Mouse (Mus musculus) kidney, embryonic 15.5 days (tissue): ENCODE measurements around the gene Foxf1. TPM values are rescaled to one million over a fixed set of nuclear protein-coding genes. Genes with fewer than 3 reads are reported as not detected.

Source experiments
- ATAC-seq: fragments of 200-750 bp; cut with Nextera tagmentation; replicated peaks from 2 replicates; pipeline ENCODE4 v1.8.0; 2017; ENCODE audit warnings: moderate TSS enrichment; ENCODE audit not compliant: low FRiP score
- H3K27ac ChIP-seq: fragments of 300-500 bp; sonication (generic); 2 replicates; pipeline ENCODE4 v1.5.1; 2015; ENCODE audit warnings: mild to moderate bottlenecking, inconsistent platforms
- H3K27me3 ChIP-seq: fragments of 300-500 bp; sonication (generic); 2 replicates; pipeline ENCODE4 v1.6.1; 2015; ENCODE audit warnings: inconsistent platforms
- H3K36me3 ChIP-seq: fragments of 300-500 bp; sonication (generic); 2 replicates; pipeline ENCODE4 v1.6.1; 2015; ENCODE audit warnings: inconsistent platforms
- H3K4me1 ChIP-seq: fragments of 300-500 bp; sonication (generic); 2 replicates; pipeline ENCODE4 v1.6.1; 2015; ENCODE audit warnings: inconsistent platforms
- H3K4me2 ChIP-seq: fragments of 300-500 bp; sonication (generic); 2 replicates; pipeline ENCODE4 v1.6.1; 2015; ENCODE audit warnings: moderate library complexity, mild to moderate bottlenecking, inconsistent platforms
- H3K4me3 ChIP-seq: fragments of 300-500 bp; sonication (generic); replicated peaks from 2 replicates; pipeline ENCODE4 v1.5.1; 2015; ENCODE audit warnings: mild to moderate bottlenecking, inconsistent platforms
- H3K9ac ChIP-seq: fragments of 300-500 bp; sonication (generic); 2 replicates; pipeline ENCODE4 v1.6.1; 2015; ENCODE audit warnings: mild to moderate bottlenecking, inconsistent platforms
- H3K9me3 ChIP-seq: fragments of 300-500 bp; sonication (generic); replicated peaks from 2 replicates; pipeline ENCODE4 v1.6.1; 2016; ENCODE audit warnings: inconsistent platforms
- WGBS: fragments of 180-500 bp; shearing (Covaris S2); methylation state at CpG from one replicate; pipeline ENCODE4 v1.1.7; 2015; ENCODE audit warnings: mixed read lengths; 5-methylcytosine and 5-hydroxymethylcytosine counted together
- polyA plus RNA-seq: library from polyadenylated mRNA; unstranded; fragments of >200 nt; fragmentation: Nextera tagmentation; extraction: Ambion mirVana; gene quantifications from 2 replicates; pipeline ENCODE4 v1.2.1, GENCODE M21; 2015

Gene Foxf1
- 1.6 and 5.2 TPM in 2 replicates for polyA plus RNA-seq

DNA sequence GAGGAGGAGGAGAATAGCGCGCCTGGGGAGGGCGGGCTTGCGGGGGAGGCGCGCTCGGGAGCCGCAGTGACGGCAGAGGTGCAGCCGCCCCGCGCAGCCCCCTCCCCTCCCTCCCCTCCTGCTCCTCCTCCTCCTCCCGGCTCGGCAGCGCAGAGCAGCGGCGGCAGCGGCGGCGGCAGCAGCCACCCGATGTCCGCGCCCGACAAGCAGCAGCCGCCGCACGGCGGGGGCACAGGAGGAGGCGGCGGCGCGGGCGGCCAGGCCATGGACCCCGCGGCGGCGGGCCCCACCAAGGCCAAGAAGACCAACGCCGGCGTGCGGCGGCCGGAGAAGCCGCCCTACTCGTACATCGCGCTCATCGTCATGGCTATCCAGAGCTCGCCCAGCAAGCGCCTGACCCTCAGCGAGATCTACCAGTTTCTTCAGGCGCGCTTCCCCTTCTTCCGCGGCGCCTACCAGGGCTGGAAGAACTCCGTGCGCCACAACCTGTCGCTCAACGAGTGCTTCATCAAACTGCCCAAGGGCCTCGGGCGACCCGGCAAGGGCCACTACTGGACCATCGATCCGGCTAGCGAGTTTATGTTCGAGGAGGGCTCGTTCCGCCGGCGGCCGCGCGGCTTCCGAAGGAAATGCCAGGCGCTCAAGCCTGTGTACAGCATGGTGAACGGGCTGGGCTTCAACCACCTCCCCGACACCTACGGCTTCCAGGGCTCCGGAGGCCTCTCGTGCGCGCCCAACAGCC is at the start of gene Foxf1:
Foxf1 (plus strand) TSS at position 177 of the 742 bp plus-strand sequence.
- H3K4me3 ChIP-seq: peak within 1 kb of the TSS; percentile 62
- H3K4me1 ChIP-seq: peaks cover 40% of the 10 kb centered on the region
- peak within 1 kb of the TSS; percentile 98 for H3K4me2 ChIP-seq
- no peaks in the 10 kb centered on the region for H3K9me3 ChIP-seq
- peaks cover 100% of the 10 kb centered on the region for H3K27me3 ChIP-seq
- no peaks in the 10 kb centered on the region for H3K36me3 ChIP-seq
- peak within 1 kb of the TSS; percentile 50 for H3K9ac ChIP-seq
- ATAC-seq: peak; percentile 53; the same call in 1 of the 2 replicates
- 0% methylated on average over 73 of the region's 83 CpGs for WGBS
- no peak within 1 kb of the TSS for H3K27ac ChIP-seq

DNA sequence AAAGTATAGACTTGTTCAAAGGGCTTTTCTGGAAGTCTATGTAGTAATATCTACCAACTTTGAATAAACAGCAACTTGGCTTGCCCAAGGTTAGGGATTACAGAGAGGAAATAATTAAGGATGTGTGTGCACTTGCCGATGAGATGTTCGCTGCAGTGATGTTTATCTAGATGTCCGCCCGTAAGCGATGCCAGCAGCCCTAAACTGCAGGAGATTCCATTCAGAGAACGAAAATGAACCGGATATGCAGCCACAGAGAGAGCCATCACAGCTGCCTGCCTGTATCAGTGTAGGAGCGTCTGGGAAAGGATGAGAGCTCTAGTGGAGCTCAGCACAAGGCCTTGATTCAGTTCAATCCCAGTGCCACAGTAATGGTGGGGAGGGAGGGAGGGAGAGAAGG is 48.6 kb upstream of the Foxf1 start:
- Histone ChIP-seq H3K36me3 (no peaks in the 10 kb centered on the region), H3K4me3 (no peak overlapping the region), H3K27ac (no peak overlapping the region), H3K4me2 (no peak overlapping the region), H3K9me3 (no peaks in the 10 kb centered on the region), H3K27me3 (peaks cover 94% of the 10 kb centered on the region), H3K9ac (no peak overlapping the region), H3K4me1 (peaks cover 3% of the 10 kb centered on the region; the same call in 1 of the 2 replicates)
- no peak for ATAC-seq
- 52% methylated on average over 8 of the region's 8 CpGs for WGBS

DNA sequence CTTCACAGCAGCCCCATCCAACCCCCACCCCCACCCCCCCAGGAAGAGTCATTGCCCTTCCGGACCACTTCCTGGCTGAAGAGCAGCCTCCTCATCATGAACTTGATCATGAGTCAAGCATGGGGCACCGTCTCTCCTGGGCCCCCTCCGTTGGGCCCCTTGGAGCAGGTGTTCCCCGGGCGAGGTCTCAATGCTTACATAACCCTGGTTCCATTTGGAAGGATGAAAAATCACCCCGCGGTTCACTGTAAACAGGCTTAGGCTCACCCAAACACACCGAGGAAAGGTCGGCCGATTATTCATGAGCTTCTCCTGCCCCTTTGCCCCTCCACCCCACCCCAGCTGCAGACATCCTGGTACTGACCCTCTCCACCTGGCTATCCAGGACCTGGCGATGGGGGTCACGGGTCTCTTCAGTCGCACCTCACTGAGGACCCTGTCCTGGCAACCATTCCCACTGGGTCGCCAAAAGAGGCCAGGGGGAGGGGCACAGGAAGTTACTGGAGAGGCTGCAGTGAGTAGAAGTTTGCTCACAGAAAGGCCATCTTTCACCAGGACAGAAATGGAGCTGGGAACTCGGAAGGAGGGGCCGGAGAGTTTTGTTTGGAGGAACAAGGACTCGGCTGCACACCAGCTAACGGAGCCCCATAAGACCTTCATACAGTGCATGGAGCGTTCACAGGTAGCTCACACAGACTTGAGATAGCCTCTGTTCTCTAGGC is 40.3 kb upstream of the Foxf1 start:
- Histone ChIP-seq H3K4me2 (peak overlapping the region; percentile 36), H3K4me3 (no peak overlapping the region), H3K9me3 (no peaks in the 10 kb centered on the region), H3K27me3 (peaks cover 53% of the 10 kb centered on the region), H3K9ac (no peak overlapping the region), H3K4me1 (peaks cover 11% of the 10 kb centered on the region), H3K27ac (no peak overlapping the region), H3K36me3 (no peaks in the 10 kb centered on the region)
- 26% methylated on average over 19 of the region's 19 CpGs for WGBS
- no peak for ATAC-seq

DNA sequence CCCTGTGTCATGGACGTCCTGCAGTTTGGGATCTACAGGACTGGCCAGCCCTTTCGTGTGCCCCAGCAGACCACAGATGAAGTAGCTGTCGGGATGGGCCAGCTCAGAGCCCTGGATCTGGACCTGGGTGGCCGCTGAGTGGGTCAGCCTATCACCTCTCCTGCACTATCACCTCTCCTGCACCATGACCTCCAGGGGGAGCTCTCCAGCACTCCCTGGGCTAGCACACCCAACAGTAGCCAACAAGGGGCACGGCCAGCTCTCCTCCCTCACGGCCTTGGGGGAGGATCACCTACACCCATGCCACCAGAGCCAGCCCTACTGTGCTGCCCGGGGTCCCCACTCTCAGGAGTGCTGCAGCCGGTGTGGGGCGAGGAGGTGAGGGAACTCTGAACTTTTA is 36.7 kb upstream of the Foxf1 start:
- peaks cover 11% of the 10 kb centered on the region for H3K4me1 ChIP-seq
- no peak overlapping the region for H3K4me2 ChIP-seq
- H3K9ac ChIP-seq: no peak overlapping the region
- no peak for ATAC-seq
- H3K36me3 ChIP-seq: no peaks in the 10 kb centered on the region
- H3K27me3 ChIP-seq: peaks cover 55% of the 10 kb centered on the region
- 69% methylated on average over 9 of the region's 9 CpGs for WGBS
- H3K4me3 ChIP-seq: no peak overlapping the region
- no peaks in the 10 kb centered on the region for H3K9me3 ChIP-seq
- no peak overlapping the region for H3K27ac ChIP-seq

DNA sequence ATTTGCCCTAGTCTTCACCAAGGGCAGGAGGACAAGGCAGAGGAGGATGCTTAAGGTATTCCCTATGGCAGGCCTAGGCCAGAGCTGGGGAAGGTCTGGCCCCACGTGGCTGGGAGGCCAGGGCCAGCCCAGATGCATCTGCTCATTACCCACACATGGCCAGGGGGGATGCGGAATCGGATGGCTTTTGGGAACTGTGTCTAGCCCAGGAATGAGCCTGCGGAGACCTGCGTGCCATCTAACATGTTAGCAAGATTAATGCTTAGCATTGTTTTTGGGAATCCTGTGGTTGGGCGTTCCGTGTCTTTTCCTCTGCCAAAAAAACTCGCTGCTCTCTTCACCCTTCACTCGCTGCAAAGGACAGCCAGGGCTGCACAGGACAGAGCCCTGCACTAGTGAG is 26.1 kb upstream of the Foxf1 start:
- no peak for ATAC-seq
- 60% methylated on average over 9 of the region's 9 CpGs for WGBS
- Histone ChIP-seq H3K9ac (no peak overlapping the region), H3K9me3 (no peaks in the 10 kb centered on the region), H3K27me3 (peaks cover 91% of the 10 kb centered on the region), H3K4me3 (no peak overlapping the region), H3K27ac (no peak overlapping the region), H3K36me3 (no peaks in the 10 kb centered on the region), H3K4me1 (no peaks in the 10 kb centered on the region), H3K4me2 (no peak overlapping the region)

DNA sequence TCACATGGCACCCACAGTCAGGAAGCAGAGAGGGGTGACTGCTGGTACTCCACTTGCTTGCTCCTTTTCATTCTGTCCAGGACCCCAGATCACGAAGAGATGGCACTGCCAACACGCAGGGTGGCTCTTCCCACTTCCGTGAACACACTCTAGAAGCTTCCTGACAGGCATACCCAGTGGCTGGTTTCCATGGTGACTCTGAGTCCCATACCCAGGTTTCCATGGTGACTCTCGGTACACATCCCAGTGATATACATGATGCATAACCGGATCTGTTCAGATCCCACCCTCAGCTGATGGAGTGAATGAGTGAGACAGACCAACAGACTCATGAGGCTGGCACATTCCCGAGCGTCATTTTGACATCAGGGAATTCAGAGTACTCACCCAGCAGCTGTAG is 25.1 kb upstream of the Foxf1 start:
- no peak overlapping the region for H3K4me3 ChIP-seq
- H3K9me3 ChIP-seq: no peaks in the 10 kb centered on the region
- H3K4me2 ChIP-seq: no peak overlapping the region
- no peak for ATAC-seq
- H3K9ac ChIP-seq: no peak overlapping the region
- H3K36me3 ChIP-seq: no peaks in the 10 kb centered on the region
- peaks cover 98% of the 10 kb centered on the region for H3K27me3 ChIP-seq
- H3K27ac ChIP-seq: no peak overlapping the region
- H3K4me1 ChIP-seq: 0 out of 2 replicates have a peak, but pooled peaks cover 5% of the 10 kb centered on the region
- WGBS: 83% methylated on average over 7 of the region's 7 CpGs

DNA sequence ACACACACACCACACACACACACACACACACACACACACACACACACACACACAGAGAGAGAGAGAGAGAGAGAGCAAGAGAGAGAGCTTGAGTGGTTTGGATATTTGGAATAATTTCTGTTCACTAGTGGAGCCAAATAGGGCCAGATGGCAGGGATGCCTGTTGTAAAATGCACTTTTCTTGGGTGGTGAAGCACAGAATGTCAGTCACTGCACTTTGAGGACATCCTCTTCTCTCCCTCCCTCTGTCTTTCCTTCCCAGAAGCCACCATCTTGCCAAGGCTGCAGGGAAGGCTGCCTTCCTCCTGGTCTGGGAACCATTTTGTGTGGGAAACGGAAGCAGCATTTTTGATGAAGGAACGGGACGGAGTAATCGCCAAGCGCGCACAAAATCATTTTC is 21.7 kb upstream of the Foxf1 start:
- ATAC-seq: no peak
- Histone ChIP-seq H3K27me3 (peaks cover 98% of the 10 kb centered on the region), H3K4me3 (no peak overlapping the region), H3K27ac (no peak overlapping the region), H3K4me2 (no peak overlapping the region), H3K9ac (no peak overlapping the region), H3K9me3 (no peaks in the 10 kb centered on the region), H3K36me3 (no peaks in the 10 kb centered on the region), H3K4me1 (0 out of 2 replicates have a peak, but pooled peaks cover 5% of the 10 kb centered on the region)
- 80% methylated on average over 6 of the region's 6 CpGs for WGBS

DNA sequence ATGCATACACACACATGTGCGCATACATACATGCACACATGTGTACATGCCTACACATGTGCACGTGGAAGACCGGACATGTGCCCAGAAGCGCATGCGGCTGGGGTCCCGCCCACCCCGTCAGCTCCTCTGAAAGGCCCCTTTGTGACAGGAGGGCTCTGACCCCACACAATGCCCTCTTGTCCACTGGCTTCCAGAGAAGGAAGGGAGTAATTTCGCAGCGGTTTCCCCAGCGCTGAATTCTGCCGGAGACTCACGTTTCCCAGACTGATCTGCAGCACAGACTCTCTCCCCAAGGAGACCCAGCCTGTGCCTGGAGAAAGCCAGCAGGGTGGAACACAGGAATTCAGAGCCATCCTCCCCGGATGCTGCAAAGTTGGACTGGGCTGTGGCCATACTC is 20.5 kb upstream of the Foxf1 start:
- Histone ChIP-seq H3K36me3 (no peaks in the 10 kb centered on the region), H3K27ac (no peak overlapping the region), H3K27me3 (peaks cover 96% of the 10 kb centered on the region), H3K4me3 (no peak overlapping the region), H3K4me2 (no peak overlapping the region), H3K9me3 (no peaks in the 10 kb centered on the region), H3K9ac (no peak overlapping the region), H3K4me1 (0 out of 2 replicates have a peak, but pooled peaks cover 5% of the 10 kb centered on the region)
- 49% methylated on average over 13 of the region's 13 CpGs for WGBS
- ATAC-seq: no peak

DNA sequence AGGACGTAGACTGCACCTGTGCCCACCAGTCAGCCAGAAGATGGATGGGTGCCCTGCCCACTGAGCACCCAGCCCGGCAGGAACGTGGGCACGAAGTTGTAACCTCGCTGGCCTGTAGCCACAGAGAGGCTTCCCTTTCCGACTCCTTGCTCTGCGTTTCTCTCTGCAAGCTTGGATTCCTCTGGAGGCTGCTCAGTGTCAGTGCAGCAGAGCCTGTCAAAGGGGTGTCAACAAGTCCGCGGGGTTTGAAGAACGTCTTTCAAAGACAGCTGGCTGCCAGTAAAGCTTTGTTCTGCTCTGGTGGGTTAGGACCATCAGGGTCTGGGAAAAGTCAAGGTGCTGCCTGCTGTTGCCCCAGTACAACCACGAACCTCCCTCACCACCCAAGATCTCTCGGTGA is 12.7 kb upstream of the Foxf1 start:
- no peak overlapping the region for H3K4me2 ChIP-seq
- H3K27ac ChIP-seq: no peak overlapping the region

DNA sequence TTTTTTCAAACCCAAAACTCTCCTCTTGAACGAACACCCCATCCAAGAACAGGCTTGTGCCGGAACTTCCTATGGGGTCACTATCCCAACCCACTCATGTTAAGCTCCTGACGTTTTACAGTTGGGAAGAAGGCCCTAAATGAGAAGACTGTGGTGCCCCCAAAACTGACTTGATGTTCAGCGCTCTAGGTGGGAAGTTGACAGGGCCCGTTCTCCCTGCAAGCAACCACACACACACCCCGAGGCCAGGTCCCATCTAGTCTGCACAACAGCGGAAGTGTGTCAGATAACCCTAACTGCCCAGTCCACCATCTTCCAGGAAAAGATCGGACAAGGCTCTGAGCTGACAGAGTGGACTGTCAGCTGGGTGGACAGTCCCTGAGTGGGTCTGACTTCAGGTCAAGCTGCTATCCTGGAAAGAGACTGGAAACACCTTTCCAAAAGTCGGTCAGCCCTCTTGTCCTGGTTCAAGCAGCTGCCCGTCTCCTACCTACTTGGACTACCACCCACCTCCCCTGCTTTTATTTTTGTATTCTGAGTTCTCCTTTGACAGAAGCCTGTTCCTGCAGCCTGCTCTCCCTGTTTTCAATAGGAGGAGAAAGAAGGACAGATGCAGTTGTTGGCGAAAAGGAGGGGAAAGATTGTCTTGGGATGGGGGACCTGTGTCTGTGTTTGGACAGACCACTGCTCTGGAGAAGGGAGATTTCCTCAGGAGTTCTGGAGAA is 11.6 kb upstream of the Foxf1 start:
- Histone ChIP-seq H3K27ac (no peak overlapping the region), H3K27me3 (peaks cover 98% of the 10 kb centered on the region)

More for the DNA sequence above, 12.7 kb upstream of the Foxf1 start:
- WGBS: 3% methylated on average over 12 of the region's 12 CpGs
- Histone ChIP-seq H3K9me3 (no peaks in the 10 kb centered on the region), H3K9ac (no peak overlapping the region), H3K27me3 (peaks cover 98% of the 10 kb centered on the region), H3K36me3 (no peaks in the 10 kb centered on the region), H3K4me1 (peaks cover 26% of the 10 kb centered on the region), H3K4me3 (no peak overlapping the region)
- no peak for ATAC-seq

DNA sequence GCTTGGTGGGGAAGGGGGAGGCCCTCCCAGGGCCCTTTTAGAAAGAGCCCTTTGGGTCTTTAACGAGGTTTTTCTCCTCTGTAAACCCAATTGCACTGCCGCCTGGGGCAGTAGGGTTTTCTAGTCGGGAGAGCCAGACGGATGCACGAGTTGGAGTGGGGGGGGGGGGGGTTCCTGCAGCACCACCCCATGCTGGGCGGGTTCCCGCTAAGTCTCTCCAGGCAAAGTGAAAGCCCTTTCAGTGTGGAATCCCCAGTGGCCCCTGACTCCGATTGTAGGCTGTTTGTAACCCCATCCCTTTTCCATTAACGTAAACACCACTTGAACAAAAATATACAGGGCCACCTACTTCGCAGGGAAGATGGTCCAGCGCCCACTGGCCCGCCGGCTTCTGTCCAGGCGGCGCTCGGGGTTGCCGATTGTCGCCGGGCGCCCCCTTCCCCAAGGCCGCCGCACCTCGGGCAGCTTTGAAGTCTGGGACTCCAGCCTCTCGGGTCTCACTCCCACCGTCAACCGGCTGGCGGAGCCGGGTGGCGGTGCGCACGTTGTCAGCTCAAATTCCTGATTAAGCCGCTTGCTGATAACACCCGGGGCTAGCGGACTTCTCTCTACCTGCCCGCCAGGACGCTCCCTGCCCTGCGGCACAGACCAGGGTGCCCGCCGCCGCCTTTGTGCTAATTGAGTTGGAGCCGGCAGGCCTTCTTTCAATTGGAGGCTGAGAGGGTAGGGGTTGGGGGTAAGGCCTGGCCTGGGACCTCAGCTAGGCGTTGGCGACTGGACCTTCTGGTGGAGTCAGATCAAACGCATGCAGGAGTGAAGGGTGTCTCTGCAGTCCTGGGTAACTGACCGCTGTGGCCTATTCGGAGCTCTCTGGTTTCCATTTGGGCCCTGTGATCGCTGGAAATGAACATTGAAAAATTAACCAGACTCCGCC is 10.7 kb upstream of the Foxf1 start:
- H3K4me2 ChIP-seq: peak overlapping the region; percentile 35
- peaks cover 26% of the 10 kb centered on the region for H3K4me1 ChIP-seq
- peak overlapping the region; percentile 18; the same call in 1 of the 2 replicates for H3K4me3 ChIP-seq
- no peak overlapping the region for H3K9ac ChIP-seq
- H3K36me3 ChIP-seq: no peaks in the 10 kb centered on the region
- ATAC-seq: no peak
- 1% methylated on average over 48 of the region's 48 CpGs for WGBS
- H3K27ac ChIP-seq: no peak overlapping the region
- no peaks in the 10 kb centered on the region for H3K9me3 ChIP-seq
- peaks cover 100% of the 10 kb centered on the region for H3K27me3 ChIP-seq

More for the DNA sequence above, 11.6 kb upstream of the Foxf1 start:
- Histone ChIP-seq H3K4me3 (no peak overlapping the region), H3K9me3 (no peaks in the 10 kb centered on the region), H3K4me1 (peaks cover 26% of the 10 kb centered on the region), H3K9ac (no peak overlapping the region), H3K36me3 (no peaks in the 10 kb centered on the region), H3K4me2 (no peak overlapping the region)
- 9% methylated on average over 11 of the region's 11 CpGs for WGBS
- ATAC-seq: no peak
